Mouse (Mus musculus): ENCODE data around the gene Dusp23. TPM values are rescaled to one million over a fixed set of nuclear protein-coding genes. Genes with fewer than 3 reads are reported as not detected.

Gene Dusp23
- 1 to 10 TPM; 7.1 to 7.8 TPM for total RNA-seq (2021)
- long read RNA-seq, experiment 1, transcript Dusp23-201 (2 exons, 1,410 nt), result major isoform, 8 of 9 reads
- long read RNA-seq, experiment 1, partial matches to known transcripts, result 0 of 9 reads
- long read RNA-seq, experiment 1, other reads (novel, unspliced or antisense), result 1 of 9 reads
- long read RNA-seq, experiment 2, transcript Dusp23-201 (2 exons, 1,410 nt), result major isoform, 7 of 7 reads
- long read RNA-seq, experiment 2, partial matches to known transcripts, result 0 of 7 reads
- long read RNA-seq, experiment 2, other reads (novel, unspliced or antisense), result 0 of 7 reads

DNA sequence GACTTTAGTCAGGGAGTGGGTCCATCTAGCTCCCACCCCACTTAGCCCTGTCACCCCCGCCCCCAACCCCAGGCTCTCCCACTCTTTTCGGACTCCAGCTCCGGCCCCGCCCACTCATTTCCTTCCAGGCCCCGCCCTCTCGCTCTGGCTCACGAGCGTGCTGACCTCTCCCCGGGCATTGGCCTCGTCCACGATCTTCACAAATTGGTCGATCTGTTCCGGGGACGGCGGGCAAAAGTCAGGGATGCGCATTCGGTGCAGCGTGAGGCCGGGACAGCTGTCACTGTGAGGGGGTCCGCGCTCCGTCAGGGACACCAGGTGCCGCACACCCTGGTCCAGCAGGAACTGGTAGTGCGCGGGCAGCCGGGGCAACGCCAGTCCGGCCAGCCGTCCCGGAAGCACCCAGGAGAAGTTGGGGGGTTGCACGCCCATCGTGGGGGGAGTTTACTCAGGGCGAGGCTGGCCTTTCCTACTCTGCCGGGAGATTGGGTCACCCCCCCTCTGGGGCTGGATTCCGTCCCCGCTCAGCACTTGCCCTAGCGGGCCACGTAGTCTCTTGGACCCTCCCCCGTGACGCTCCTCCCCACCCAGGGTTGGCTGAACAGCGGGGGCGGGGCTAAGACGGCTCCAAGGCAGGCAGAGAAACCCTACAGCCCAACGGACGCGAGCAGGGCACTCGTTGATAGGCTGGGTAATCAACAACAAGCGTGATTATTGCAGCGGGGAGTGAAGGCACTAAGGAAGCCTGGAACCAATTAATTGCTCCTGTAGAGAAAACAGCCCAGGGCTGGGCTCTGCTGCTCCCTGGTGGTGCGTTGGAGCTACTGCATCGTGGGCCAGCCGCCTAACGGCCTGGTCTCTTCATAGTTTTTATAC lies at the start of gene Dusp23:
TSS of gene Dusp23 (minus strand) at position 512 of the 876 bp plus-strand sequence.
- DNase-seq (ENCODE audit: low spot score in 2 of 2), result peak; percentile 87 to 92

DNA sequence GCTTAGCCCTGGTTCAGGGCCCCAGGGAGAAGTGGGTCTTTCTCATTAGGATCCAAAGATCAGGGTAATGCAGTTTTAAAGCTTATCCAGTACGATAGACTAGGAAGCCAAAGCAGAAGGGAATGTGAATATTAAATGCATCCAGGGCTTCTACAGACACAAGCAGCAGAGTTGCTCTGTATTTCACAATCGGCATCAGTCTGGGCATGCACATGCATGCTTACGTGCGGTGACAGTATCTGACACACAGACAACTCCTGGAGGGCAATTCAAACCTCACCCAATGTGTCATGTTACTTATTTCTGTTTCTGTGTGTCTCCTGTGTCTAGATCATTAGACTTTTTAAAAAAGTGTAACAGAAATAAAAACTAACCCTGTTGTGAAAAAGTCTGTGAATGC lies 48.0 kb upstream of the Dusp23 start:
- no peak for DNase-seq (ENCODE audit: low spot score in 2 of 2)

DNA sequence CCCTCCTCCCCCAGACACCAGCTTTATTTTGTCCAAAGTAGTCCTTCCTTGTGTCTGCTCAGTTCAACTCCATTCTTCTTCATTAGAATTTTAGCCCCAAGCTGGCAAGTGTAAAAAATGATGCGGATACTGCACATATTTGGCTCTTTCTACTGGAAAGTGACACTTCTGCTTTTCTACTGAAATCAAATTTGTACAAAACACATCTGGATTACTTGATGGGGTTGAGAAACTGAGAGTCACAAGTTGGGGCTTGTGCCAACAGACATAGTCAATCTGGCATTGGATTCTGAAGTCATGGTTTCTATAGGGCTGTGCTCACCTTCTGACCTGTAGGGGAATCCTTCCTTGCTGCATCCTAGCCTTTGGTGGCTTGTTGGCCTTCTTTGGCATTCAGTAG lies 38.0 kb upstream of the Dusp23 start:
- no peak for DNase-seq (ENCODE audit: low spot score in 2 of 2)

DNA sequence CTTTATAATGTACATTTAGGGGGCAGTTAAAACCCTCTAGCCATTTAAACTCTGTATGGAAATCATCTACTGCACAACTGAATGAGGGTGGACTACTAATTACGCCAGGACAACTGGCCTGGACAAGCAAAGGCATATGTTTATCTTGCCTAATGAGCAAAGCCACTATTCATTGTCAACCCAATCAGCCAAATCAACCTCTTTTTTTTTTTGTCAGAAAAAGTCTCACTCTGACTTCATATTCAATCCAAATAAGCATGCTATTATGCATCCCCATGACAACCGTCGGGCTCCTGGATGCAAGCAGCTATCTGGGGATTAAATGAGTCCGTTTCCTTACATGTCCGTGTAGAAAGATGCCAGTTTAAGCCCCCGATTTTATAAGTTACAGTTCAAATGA lies 34.8 kb upstream of the Dusp23 start:
- no peak for DNase-seq (ENCODE audit: low spot score in 2 of 2)

DNA sequence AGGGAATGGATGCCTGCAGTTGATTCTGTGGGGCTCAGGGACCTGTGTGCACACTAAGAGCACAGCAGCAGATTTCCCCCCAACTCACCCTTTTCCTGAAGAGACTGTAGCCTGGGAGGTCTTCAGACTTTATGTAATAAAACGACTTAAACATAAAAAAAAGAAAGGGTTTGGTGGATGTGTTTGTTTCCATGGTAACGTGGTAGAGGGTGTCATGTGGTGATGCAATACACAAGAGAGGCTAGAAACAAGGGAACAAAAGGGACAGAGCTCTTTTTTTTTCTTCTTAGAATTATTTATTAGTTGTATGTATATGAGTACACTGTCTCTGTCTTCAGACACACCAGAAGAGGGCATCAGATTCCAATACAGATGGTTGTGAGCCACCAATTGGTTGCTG lies 32.7 kb upstream of the Dusp23 start:
- DNase-seq (ENCODE audit: low spot score in 2 of 2), result no peak

DNA sequence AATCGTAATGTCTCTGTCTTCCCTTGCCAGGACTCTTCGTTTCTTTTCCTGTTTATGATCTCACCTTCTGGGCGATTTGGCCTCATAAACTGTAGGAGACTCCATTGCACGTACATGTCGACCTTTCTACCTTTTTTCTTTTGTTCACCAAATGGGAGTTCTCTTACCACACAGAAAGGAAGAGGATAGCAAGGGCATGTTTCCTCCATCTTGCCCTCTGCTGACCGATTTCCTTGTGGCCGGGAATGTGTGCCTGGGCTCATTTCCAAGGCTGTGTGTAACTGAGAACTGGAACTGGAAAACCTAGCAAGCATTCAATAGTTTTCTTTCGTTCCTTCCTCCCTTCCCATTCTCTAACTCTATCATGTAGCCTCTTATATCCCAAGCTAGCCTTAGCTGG lies 26.9 kb upstream of the Dusp23 start:
- no peak for DNase-seq (ENCODE audit: low spot score in 2 of 2)

DNA sequence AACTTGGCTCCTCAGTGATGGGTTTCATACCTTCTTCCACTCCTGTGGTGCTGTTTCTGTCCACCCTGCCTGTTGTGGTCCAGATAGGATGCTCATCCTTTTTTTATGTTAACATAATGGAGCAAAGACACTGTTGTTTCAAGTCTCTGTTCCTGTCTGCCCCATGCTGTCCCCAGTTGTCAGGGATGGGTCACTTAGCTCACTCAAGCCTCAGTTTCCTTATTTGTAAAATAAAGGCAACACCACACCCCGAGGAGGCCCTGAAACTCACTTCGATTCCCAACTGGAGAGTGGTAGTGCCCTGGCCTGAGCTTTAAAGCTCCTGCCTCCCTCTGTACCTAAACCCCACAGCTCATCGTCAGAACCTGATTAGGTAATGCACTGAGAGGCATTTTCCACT lies 24.5 kb upstream of the Dusp23 start:
- no peak for DNase-seq (ENCODE audit: low spot score in 2 of 2)

DNA sequence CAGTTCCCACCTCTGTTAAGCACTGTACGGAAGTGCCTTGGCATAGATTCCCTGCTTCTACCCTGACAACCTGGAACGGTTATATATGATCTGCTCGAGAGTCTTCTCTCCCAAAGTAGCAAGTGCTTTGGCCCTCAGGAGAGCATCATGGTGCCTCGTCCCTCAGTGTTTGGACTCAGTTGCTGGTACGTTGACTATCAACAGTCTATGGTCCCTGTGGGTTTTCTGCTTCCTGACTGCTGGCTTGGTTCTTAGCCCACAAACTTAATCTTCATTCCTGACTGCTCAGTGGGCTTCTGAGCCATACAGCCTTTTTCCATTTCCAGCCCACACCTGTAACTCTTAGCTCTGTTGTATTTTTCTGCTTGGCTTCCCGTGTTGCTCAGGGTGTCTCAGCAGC lies 21.1 kb upstream of the Dusp23 start:
- no peak for DNase-seq (ENCODE audit: low spot score in 2 of 2)

DNA sequence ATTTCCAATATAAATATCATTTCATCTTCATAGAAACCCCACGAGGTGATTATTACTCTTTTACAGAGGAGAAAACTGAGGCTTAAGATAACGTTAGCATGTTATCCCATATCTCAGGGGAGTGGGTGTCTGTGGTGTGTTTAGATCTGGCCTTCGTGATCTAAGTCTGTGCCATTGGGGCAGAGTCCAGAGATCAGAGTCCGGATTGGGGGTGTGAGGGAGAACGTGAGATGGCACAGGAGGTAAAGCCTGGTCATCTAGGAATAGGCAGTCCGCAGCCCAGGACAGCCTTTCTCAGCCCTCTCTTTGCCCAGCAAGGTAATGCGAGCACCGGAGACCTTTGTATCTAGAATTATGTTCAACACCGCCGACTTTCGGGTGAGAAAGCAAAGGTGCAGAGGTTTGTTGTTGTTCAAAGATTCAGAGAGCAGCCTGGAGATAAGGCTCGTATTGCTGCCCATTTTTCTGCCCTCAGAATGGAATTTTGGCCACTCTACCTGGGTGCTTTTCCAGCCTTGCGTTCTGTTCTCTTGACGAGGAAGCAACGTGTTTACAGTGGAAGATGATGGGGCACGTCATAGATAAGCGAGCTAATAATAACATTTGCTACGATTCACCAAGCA lies 19.4 kb upstream of the Dusp23 start:
- no peak for DNase-seq (ENCODE audit: low spot score in 2 of 2)

DNA sequence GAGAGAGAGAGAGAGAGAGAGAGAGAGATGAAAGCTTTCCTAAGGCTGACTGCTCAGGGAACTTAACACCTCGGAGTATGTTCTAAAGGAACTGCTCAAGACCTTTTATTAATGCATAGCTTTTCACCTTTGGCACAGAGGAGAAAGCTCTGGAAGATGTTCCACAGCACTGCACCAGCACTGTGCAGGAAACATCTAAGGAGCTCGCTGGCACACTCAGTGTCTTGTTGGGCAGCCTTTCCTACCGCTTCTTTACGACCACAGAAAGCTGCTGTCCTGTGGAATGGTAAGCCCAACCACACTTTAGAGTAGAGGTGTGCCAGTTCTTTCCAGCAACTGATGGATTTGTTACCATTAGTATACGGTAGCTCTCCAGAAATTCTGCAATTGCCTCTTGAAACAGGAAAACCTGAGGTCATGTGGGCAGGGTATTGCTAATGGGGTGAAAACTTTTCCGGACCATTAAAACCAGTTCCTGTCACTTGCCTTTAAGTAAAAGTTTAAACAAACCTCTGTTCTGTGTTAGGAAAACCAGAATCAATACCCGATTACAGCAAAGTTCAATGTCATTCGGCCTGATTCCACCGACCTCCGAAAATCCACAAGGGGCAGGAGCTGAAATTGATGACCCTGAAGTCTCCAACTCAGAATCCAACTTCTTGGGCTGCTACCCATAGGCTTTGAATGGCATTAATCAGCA lies 18.7 kb upstream of the Dusp23 start:
- DNase-seq (ENCODE audit: low spot score in 2 of 2), result no peak

DNA sequence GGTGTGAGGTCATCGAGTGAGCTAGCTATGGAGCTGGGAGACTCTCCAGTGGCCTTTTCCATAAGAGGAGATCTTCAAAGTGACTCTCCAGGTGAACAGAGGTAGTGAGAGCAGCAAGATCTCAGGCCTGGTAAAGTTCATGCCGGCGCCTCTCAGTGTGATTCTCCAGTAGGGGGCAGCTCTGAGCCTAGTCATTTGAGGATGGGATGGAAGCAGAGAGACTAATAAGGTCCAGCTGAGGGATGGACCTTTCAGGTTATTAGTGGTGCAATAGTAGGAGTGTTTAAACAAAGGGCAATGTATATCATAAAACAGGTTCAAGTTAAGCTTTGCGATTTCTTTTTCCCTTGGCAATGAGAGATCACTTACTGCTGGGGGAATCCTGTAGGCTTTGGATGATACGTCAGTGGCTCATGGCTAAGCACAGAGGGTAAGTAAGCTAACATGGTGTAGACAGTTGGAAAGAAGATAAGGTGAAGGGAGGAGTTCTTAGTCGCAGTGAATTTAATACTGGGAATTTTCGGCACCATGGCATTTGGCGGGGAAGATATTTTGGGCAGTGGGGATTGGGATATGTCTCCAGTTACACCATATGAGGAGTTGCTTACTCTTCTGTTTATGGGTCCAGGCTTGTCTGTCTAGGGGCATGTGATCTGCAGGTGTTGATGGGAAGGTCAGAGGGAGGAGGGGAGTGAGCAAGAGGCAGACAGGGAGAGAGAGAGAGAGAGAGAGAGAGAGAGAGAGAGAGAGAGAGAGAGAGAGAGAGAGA lies 17.9 kb upstream of the Dusp23 start:
- DNase-seq (ENCODE audit: low spot score in 2 of 2), result no peak

DNA sequence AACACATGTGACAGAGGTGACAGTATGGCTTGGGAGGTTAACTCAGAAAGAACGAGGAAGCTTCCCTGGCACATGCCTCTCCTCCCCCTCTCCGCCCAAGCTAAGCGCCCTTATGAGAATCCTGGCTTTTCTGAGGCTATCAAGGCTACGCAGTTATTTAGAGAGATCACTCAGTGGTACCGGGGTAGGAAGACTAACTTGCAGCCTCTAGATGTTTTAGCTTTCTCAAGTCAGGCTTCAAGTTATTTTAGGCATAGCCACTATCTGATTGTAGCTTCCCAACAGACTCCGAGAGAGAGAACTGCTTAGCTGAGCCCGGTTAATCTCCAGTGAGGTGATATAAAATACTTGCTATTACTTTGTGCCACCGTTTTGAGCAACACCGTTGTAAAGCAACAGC lies 16.6 kb upstream of the Dusp23 start:
- DNase-seq (ENCODE audit: low spot score in 2 of 2), result no peak

DNA sequence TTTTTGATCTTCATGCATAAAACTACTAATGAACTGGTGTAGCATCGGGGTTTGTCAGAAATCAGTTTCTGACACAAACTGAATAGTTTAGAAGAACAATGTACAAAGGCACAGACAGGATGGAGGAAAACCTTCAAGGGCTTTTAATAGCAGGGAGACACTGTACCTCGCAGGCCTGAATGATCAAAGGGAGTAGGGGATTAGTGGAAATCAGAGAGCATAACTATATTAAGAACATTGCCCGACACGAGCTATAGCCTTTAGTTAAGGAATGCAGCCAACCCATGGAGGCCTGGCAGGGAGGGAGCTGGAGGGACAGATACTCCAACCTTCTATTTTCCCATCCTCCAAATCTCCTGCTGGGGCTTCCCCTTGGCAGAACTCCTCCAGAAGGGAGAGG lies 14.5 kb upstream of the Dusp23 start:
- DNase-seq (ENCODE audit: low spot score in 2 of 2), result no peak

DNA sequence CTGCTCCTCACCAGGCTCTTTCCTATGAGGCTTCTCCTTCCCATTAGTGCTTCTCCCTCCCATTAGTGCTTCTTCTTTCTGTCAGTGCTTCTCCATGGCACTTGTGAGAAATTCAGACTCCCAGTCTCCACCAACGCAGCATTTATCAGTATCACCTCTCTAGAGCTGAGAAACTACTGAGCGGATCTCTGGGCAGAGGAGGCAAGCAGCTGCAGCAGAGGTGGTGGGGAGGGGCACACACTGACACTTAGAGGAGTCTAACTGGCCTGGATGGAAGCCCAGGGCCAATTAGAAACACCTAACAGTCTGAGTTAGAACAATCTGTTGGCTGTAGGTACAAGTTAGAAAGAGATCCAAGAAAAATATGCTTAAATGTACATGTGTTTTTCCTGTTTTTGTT lies 6.0 kb upstream of the Dusp23 start:
- DNase-seq (ENCODE audit: low spot score in 2 of 2), result no peak

DNA sequence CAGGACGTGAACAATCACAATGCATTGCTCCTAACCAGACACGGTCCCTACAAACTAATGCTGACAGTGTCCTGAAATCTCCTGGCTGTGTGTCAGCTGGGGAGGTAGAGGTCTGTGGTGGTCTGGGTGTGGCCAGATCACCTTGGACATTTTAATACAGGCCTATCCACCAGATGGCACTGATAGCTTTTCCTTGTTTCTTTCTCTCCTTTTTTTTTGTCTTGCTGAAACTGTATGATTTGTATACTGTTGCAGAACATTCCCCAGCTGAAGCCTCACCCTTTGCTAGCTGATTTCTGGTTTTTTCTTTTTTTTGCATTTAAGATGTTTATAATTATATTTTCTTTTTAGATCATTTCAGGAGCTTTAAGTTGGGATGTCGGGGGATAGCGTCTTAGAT lies 5.0 kb upstream of the Dusp23 start:
- no peak for DNase-seq (ENCODE audit: low spot score in 2 of 2)

DNA sequence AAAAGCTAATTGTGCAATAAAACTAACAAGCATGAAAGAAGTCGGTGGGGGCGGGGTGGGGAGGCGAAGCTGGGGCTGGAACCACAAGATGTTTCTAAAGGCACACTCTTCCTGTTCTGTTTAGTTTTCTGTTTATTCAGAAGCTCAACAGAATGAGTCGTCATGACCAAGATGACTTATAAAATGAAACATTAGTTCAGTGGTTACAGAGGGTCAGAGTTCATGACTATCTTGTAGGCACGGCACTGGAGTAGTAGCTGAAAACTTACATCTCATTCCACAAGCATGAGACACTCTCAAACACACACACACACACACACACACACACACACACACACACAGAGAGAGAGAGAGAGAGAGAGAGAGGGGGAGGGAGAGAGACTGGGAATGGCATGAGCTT lies 3.5 kb upstream of the Dusp23 start:
- DNase-seq (ENCODE audit: low spot score in 2 of 2), result no peak

DNA sequence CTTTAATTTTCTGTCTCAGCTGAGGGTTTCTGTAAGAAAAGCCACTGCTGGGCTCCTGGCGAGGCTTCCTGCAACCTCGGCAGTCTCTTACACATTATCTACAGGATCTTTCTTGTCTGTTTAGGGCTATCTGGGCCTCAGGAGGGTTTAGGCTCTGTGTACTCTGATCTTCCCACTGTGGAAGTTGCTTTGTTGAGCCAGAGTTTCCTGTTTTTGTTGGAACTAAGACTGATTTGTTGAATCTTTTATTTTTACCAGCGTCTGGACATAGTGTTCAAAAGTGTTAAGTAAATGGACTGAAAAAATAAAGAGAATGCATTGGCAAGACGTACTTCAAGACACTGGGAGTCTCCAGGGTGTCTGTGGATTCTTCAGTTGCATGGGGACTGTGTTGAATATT lies 2.5 kb upstream of the Dusp23 start:
- no peak for DNase-seq (ENCODE audit: low spot score in 2 of 2)

DNA sequence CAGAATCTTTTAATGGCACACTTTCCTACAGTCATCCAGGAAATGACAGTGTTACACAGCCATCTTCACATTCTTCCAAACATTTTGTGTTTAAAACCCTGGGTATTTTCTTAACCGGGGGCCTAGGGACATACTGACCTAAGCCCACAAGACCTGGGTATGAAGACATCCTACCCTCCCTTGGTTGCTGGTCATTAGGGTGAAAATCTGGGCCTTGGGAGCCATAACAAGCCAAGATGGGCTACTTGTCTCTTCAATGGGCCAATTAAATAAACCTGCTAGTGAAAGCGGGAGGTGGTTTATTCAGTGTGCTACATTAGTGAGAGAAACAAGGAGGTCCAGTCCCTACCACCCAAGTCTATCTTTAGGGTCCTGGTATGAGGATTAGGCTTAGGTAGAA lies 1.4 kb upstream of the Dusp23 start:
- DNase-seq (ENCODE audit: low spot score in 2 of 2), result no peak

DNA sequence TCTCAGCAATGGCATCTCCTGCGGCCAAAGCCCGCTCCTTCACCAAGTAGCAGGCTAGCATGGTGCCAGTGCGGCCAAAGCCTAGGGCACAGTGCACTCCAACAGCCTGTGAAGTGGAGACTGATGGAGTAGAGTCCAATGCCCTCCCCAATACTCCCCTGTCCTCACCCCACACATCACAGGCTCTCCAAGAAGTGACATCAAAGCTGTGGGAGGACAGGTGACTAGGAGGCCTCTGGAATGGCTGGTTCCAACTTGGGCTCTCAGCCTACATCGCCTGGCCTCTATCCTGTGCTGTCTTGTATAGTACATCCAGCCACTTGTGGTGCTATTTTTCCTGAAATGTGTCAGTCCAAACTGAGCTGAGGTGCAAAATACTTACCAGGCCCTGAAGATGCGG lies 1.0 kb downstream of the Dusp23 start:
- DNase-seq (ENCODE audit: low spot score in 2 of 2), result no peak

DNA sequence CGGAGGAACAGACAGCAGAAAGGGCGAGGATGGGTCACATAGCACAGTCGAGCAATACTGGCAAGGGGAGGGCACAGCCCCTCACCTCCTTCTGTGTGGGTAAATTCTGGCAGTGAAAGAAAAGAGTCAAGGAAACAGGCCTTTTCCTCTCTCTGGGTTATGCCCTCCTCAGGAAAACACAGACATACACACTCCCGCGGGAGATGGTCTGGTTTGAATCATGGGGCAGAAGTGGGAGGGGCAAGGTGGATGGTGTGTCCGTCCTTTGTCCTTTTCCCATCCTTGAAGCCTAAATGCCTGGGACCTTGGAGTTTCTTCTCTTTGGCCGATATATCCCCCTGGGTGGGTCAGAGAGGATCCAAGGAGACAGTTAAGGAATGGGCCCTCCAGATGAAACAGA lies 2.9 kb downstream of the Dusp23 start:
- DNase-seq (ENCODE audit: low spot score in 2 of 2), result no peak

DNA sequence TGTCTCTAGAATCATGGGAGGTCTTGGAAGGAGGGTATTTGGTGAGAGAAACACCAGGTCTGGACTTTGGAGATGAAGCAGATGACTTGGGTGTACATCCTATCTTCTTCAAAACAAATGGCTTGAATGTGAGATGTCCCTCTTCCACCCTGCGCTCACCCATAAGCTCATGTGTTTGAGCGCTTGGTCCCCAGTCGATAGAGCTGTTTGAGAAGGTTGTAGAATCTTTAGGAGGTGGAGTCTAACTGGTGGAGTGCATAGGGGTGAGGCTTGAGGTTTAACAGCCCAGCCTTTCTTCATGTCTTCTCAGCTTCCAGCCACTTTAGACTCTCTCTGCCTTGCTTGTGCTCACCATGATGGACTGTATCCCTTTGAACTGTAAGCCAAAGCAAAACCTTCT lies 6.5 kb downstream of the Dusp23 start:
- DNase-seq (ENCODE audit: low spot score in 2 of 2), result no peak

Measured in adrenal gland, postnatal 4 days (tissue).